Mouse (Mus musculus): ENCODE data around the gene Tbx10. TPM values are rescaled to one million over a fixed set of nuclear protein-coding genes. Genes with fewer than 3 reads are reported as not detected.

The Tbx10 gene
- polyA plus RNA-seq (2011; ENCODE audit: insufficient read length, low read depth, missing spikeins), result not detected in 2 replicates

- Histone ChIP-seq H3K4me3 (ENCODE audit: insufficient read depth, low read length) (no peak within 1 kb of the TSS), H3K4me1 (ENCODE audit: control insufficient read depth, insufficient read depth, low read length) (no peaks in the 10 kb centered on the region), H3K27ac (ENCODE audit: insufficient read depth, low read length) (no peak within 1 kb of the TSS)
- TF ChIP-seq POLR2A (IDR thresholded peaks at IDR 0.05; ENCODE audit: low read depth, low read length) (no peak), CTCF (IDR thresholded peaks at IDR 0.05; ENCODE audit: borderline replicate concordance, insufficient read depth, low read length) (no peak)
These were observed at the start of gene Tbx10 for GRCm38 (mm10) chr19:3992416-3992815. Gene Tbx10 (plus strand): TSS chr19:3992752.

- no peak for TF ChIP-seq CTCF (IDR thresholded peaks at IDR 0.05; ENCODE audit: borderline replicate concordance, insufficient read depth, low read length)
- H3K4me1 ChIP-seq (ENCODE audit: control insufficient read depth, insufficient read depth, low read length), result no peaks in the 10 kb centered on the region
- H3K27ac ChIP-seq (ENCODE audit: insufficient read depth, low read length), result no peak overlapping the region
- H3K4me3 ChIP-seq (ENCODE audit: insufficient read depth, low read length), result no peak overlapping the region
These were observed 49.4 kb upstream of the Tbx10 start for GRCm38 (mm10) chr19:3942986-3943735.

DNA sequence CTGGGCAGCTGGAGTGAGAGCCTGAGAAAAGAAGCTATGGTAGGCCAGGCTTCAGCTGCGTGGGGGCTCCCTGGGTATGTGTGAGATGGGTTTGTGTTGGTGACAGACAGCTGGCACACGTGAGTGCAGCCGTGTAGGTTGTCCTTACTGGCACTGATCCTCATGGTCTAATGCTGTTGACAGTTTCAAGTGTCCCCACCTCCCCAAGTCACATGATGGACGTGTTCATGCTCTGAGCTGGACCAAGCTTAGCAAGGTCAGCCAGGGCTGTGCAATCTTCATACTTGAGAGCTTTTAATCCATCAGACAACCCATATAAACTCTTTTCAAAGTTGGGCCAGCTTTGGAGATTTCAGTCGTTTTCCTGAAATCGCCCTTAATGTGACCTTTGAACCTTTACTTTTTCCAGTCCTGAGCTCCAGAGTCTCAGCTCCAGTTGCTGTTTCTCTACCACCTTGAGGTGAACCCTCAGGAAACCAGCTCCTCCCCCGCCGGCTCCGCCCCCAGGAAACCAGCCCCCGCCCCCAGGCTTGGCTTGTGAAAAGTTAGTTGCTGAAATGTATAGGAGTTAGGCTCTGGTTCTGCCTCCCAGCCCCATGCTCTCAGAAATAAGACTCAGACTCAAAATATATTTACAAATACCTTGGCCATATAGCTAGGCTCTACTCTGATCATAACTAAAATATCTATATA lies 46.5 kb upstream of the Tbx10 start:
- H3K4me1 ChIP-seq (ENCODE audit: control insufficient read depth, insufficient read depth, low read length), result no peaks in the 10 kb centered on the region
- H3K4me3 ChIP-seq (ENCODE audit: insufficient read depth, low read length), result no peak overlapping the region
- H3K27ac ChIP-seq (ENCODE audit: insufficient read depth, low read length), result no peak overlapping the region
- TF ChIP-seq POLR2A (IDR thresholded peaks at IDR 0.05; ENCODE audit: low read depth, low read length) (no peak), CTCF (IDR thresholded peaks at IDR 0.05; ENCODE audit: borderline replicate concordance, insufficient read depth, low read length) (no peak)

DNA sequence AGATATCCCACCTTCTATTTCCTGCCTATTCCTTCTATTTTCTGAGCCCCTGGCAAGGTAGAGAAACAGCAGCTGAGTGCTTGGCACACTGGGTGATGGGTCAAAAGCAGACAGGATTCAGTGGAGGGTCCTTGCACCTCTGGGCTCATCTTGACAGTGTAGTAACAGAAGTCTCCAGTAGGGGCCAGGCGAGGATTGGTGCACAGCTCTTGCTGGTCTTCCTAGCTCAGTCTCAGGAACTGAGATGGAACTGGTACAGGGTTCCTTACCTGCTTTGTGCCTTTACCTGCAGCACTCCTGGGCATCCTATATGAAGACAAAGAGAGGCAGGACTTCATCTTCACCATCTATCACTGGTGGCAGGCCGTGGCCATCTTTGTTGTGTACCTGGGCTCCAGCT lies 45.8 kb upstream of the Tbx10 start:
- no peak overlapping the region for H3K27ac ChIP-seq (ENCODE audit: insufficient read depth, low read length)
- TF ChIP-seq CTCF (IDR thresholded peaks at IDR 0.05; ENCODE audit: borderline replicate concordance, insufficient read depth, low read length), result peak; percentile 78; the same call in 1 of the 2 replicates
- no peak for TF ChIP-seq POLR2A (IDR thresholded peaks at IDR 0.05; ENCODE audit: low read depth, low read length)
- H3K4me3 ChIP-seq (ENCODE audit: insufficient read depth, low read length), result no peak overlapping the region
- H3K4me1 ChIP-seq (ENCODE audit: control insufficient read depth, insufficient read depth, low read length), result no peaks in the 10 kb centered on the region

DNA sequence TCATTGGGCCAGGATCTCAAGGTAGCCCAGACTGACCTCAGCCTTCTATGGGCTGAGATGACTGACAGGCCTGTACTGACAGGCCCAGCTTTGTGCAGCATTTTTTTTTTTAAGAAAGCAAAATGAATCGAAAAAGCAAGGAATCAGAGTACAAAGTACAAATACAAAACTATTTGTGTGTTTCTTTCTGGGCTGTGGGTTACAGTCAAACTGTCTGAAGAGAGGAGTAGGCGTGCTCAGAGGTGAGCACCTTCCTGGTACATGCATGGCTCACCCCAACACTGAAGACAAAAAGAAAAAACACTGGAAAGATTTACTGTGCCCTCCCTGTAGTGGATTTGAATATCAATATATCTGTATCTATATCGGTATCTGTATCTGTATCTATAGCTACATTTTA lies 44.7 kb upstream of the Tbx10 start:
- Histone ChIP-seq H3K27ac (ENCODE audit: insufficient read depth, low read length) (no peak overlapping the region), H3K4me3 (ENCODE audit: insufficient read depth, low read length) (no peak overlapping the region), H3K4me1 (ENCODE audit: control insufficient read depth, insufficient read depth, low read length) (no peaks in the 10 kb centered on the region)
- no peak for TF ChIP-seq CTCF (IDR thresholded peaks at IDR 0.05; ENCODE audit: borderline replicate concordance, insufficient read depth, low read length)
- TF ChIP-seq POLR2A (IDR thresholded peaks at IDR 0.05; ENCODE audit: low read depth, low read length), result no peak

DNA sequence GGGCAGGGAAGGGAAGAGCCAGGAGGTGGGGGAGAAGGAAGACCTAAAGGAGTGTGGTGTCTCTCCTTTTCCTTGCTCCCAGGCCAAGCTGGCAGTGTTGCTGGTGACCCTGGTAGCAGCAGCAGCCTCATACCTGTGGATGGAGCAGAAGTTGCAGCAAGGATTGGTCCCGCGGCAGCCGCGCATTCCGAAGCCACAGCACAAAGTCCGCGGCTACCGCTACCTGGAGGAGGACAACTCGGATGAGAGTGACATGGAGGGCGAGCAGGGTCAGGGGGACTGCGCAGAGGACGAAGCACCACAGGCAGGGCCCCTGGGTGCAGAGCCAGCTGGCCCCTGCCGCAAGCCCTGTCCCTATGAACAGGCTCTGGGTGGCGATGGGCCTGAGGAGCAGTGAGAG lies 44.0 kb upstream of the Tbx10 start:
- Histone ChIP-seq H3K4me3 (ENCODE audit: insufficient read depth, low read length) (no peak overlapping the region), H3K27ac (ENCODE audit: insufficient read depth, low read length) (no peak overlapping the region), H3K4me1 (ENCODE audit: control insufficient read depth, insufficient read depth, low read length) (no peaks in the 10 kb centered on the region)
- TF ChIP-seq POLR2A (IDR thresholded peaks at IDR 0.05; ENCODE audit: low read depth, low read length), result no peak
- TF ChIP-seq CTCF (IDR thresholded peaks at IDR 0.05; ENCODE audit: borderline replicate concordance, insufficient read depth, low read length), result no peak

- no peak overlapping the region for H3K27ac ChIP-seq (ENCODE audit: insufficient read depth, low read length)
- H3K4me3 ChIP-seq (ENCODE audit: insufficient read depth, low read length), result no peak overlapping the region
- no peaks in the 10 kb centered on the region for H3K4me1 ChIP-seq (ENCODE audit: control insufficient read depth, insufficient read depth, low read length)
- TF ChIP-seq POLR2A (IDR thresholded peaks at IDR 0.05; ENCODE audit: low read depth, low read length) (no peak), CTCF (IDR thresholded peaks at IDR 0.05; ENCODE audit: borderline replicate concordance, insufficient read depth, low read length) (no peak)
These were observed 42.2 kb upstream of the Tbx10 start for GRCm38 (mm10) chr19:3950331-3950730.

GRCm38 (mm10) chr19:3951461-3951860 lies 41.1 kb upstream of the Tbx10 start:
- TF ChIP-seq CTCF (IDR thresholded peaks at IDR 0.05; ENCODE audit: borderline replicate concordance, insufficient read depth, low read length) (no peak), POLR2A (IDR thresholded peaks at IDR 0.05; ENCODE audit: low read depth, low read length) (no peak)
- Histone ChIP-seq H3K27ac (ENCODE audit: insufficient read depth, low read length) (no peak overlapping the region), H3K4me1 (ENCODE audit: control insufficient read depth, insufficient read depth, low read length) (no peaks in the 10 kb centered on the region), H3K4me3 (ENCODE audit: insufficient read depth, low read length) (no peak overlapping the region)

- no peak overlapping the region for H3K4me3 ChIP-seq (ENCODE audit: insufficient read depth, low read length)
- H3K27ac ChIP-seq (ENCODE audit: insufficient read depth, low read length), result no peak overlapping the region
- TF ChIP-seq CTCF (IDR thresholded peaks at IDR 0.05; ENCODE audit: borderline replicate concordance, insufficient read depth, low read length) (no peak), POLR2A (IDR thresholded peaks at IDR 0.05; ENCODE audit: low read depth, low read length) (no peak)
- H3K4me1 ChIP-seq (ENCODE audit: control insufficient read depth, insufficient read depth, low read length), result no peaks in the 10 kb centered on the region
These were observed 40.5 kb upstream of the Tbx10 start for GRCm38 (mm10) chr19:3952099-3952498.

GRCm38 (mm10) chr19:3955033-3955432 lies 37.5 kb upstream of the Tbx10 start:
- Histone ChIP-seq H3K27ac (ENCODE audit: insufficient read depth, low read length) (no peak overlapping the region), H3K4me1 (ENCODE audit: control insufficient read depth, insufficient read depth, low read length) (no peaks in the 10 kb centered on the region), H3K4me3 (ENCODE audit: insufficient read depth, low read length) (no peak overlapping the region)
- TF ChIP-seq POLR2A (IDR thresholded peaks at IDR 0.05; ENCODE audit: low read depth, low read length), result no peak
